ENCODE assay signal across 30 mouse cellular contexts in the genomic region with DNA sequence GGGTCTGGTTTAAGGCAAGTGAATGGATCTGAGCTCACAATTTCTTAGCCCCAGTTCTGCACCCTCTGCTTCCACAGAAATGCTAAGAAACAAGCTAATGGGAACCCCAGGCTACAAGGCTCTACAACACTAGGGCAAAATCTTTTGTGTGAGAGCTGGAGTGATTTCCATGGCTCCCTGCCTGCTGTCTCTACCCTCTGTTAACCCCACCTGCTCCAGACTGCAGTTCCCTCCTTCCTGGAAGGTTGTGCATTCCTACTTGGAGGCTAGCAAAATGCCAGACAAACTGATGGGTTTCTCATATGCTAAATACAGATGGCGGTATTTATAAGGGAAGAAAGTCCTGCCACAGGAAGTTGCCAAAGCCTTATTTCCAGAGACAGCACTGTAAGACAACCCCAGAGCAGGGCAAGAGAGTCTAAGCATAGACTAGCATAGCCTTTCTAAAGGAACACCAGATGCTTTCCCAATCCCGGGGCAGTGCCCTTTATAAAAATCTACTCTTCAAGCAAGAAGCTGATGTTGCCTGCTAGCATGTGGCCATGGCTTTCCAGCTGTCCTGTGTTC.
DNase-seq lines count a peak whose midpoint lies in the region; ATAC-seq and TF ChIP-seq lines count a peak whose summit lies in the region.
"Had no signal": no experiment of that assay in that cellular context is flagged by ENCODE, and none has a peak within 500 bp of the region (broad histone marks: within the 10 kb centered on the region; RNA-seq: fewer than 3 reads in every experiment).

No protein-coding gene starts in this region.

- TF ChIP-seq CTCF in forebrain, postnatal 0 days (IDR thresholded peaks at IDR 0.05; ENCODE audit: low read depth), result no peak

- 80% methylated on average over 2 of the region's 2 CpGs for WGBS in forebrain, embryonic 14.5 days
- WGBS in forebrain, embryonic 11.5 days, result 93% methylated on average over 2 of the region's 2 CpGs
- 60% methylated on average over 2 of the region's 2 CpGs for WGBS in forebrain, postnatal 0 days
- 88% methylated on average over 2 of the region's 2 CpGs for WGBS in forebrain, embryonic 12.5 days

- H3K9me3 ChIP-seq in forebrain, embryonic 14.5 days (replicated peaks; ENCODE audit: control insufficient read depth, low read length), result no peaks in the 10 kb centered on the region
- no peaks in the 10 kb centered on the region for H3K9me3 ChIP-seq in forebrain, embryonic 11.5 days (ENCODE audit: control insufficient read depth, low read length)
- H3K9me3 ChIP-seq in forebrain, postnatal 0 days (ENCODE audit: low read length), result no peaks in the 10 kb centered on the region
- H3K9me3 ChIP-seq in forebrain, embryonic 12.5 days, result no peaks in the 10 kb centered on the region
- H3K9me3 ChIP-seq: embryonic facial prominence, embryonic 12.5 days; embryonic facial prominence, embryonic 15.5 days; heart, embryonic 12.5 days; heart, embryonic 15.5 days; hindbrain, embryonic 10.5 days had no signal

- no peak overlapping the region for H3K4me2 ChIP-seq in forebrain, embryonic 14.5 days (ENCODE audit: low read length)
- no peak overlapping the region for H3K4me2 ChIP-seq in forebrain, embryonic 11.5 days (ENCODE audit: low read depth, low read length, severe bottlenecking)
- H3K4me2 ChIP-seq in forebrain, postnatal 0 days (ENCODE audit: low read depth), result no peak overlapping the region
- H3K4me2 ChIP-seq in forebrain, embryonic 12.5 days, result no peak overlapping the region
- H3K4me2 ChIP-seq: embryonic facial prominence, embryonic 12.5 days; embryonic facial prominence, embryonic 15.5 days; heart, embryonic 12.5 days; heart, embryonic 15.5 days; hindbrain, embryonic 14.5 days had no signal

- peaks cover 13% of the 10 kb centered on the region for H3K4me1 ChIP-seq in forebrain, embryonic 14.5 days (ENCODE audit: control insufficient read depth, insufficient read depth, low read length)
- peaks cover 3% of the 10 kb centered on the region for H3K4me1 ChIP-seq in forebrain, embryonic 11.5 days (replicated peaks; ENCODE audit: control insufficient read depth, insufficient read depth, low read length)
- peaks cover 3% of the 10 kb centered on the region; the same call in 1 of the 2 replicates for H3K4me1 ChIP-seq in forebrain, postnatal 0 days (ENCODE audit: insufficient read depth)
- H3K4me1 ChIP-seq in forebrain, embryonic 12.5 days, result peaks cover 14% of the 10 kb centered on the region
- H3K4me1 ChIP-seq: embryonic facial prominence, embryonic 12.5 days; heart, embryonic 12.5 days; heart, embryonic 15.5 days had no signal

- H3K4me3 ChIP-seq in forebrain, embryonic 14.5 days (ENCODE audit: low read depth, low read length), result no peak overlapping the region
- no peak overlapping the region for H3K4me3 ChIP-seq in forebrain, embryonic 11.5 days (ENCODE audit: low read depth, low read length)
- no peak overlapping the region for H3K4me3 ChIP-seq in forebrain, postnatal 0 days (ENCODE audit: low read depth, low read length)
- H3K4me3 ChIP-seq in forebrain, embryonic 12.5 days (replicated peaks), result no peak overlapping the region
- H3K4me3 ChIP-seq: embryonic facial prominence, embryonic 12.5 days; embryonic facial prominence, embryonic 15.5 days; heart, embryonic 12.5 days; heart, embryonic 15.5 days; hindbrain, embryonic 10.5 days had no signal

- no peak overlapping the region for H3K27ac ChIP-seq in forebrain, embryonic 14.5 days (ENCODE audit: low read depth, low read length)
- H3K27ac ChIP-seq in forebrain, embryonic 11.5 days (ENCODE audit: low read depth, low read length), result no peak overlapping the region
- peak overlapping the region; percentile 36 for H3K27ac ChIP-seq in forebrain, postnatal 0 days (ENCODE audit: low read depth, low read length)
- no peak overlapping the region for H3K27ac ChIP-seq in forebrain, embryonic 12.5 days
- H3K27ac ChIP-seq: embryonic facial prominence, embryonic 12.5 days; embryonic facial prominence, embryonic 15.5 days; heart, embryonic 15.5 days; hindbrain, embryonic 10.5 days; hindbrain, embryonic 14.5 days; hindbrain, postnatal 0 days had no signal

- peak; percentile 52 for DNase-seq in forebrain, embryonic 14.5 days (ENCODE audit: low spot score)
- DNase-seq in forebrain, embryonic 11.5 days (ENCODE audit: low spot score), result no peak
- DNase-seq in forebrain, postnatal 0 days, result peak; percentile 73
- peak; percentile 37 to 53 for DNase-seq in right cerebral cortex, postnatal 10 days (ENCODE audit: low spot score in 2 of 2)
- no peak for DNase-seq in right cerebral cortex, adult 18-20 months
- no peak for DNase-seq in left cerebral cortex, adult 11 months (ENCODE audit: low spot score)
- DNase-seq: adrenal gland, postnatal 10 days; adrenal gland, postnatal 36 days; B cell, adult 2 months; cerebellum, adult 18-20 months; cerebellum, adult 9-10 months; cerebellum, postnatal 25 days; gastrocnemius, postnatal 10 days; gastrocnemius, postnatal 36 days; heart, postnatal 10 days; heart, postnatal 36 days; kidney, adult 18-20 months had no signal

- no peak for ATAC-seq in forebrain, embryonic 14.5 days
- no peak for ATAC-seq in forebrain, embryonic 11.5 days (replicated peaks; ENCODE audit: low FRiP score)
- ATAC-seq in forebrain, postnatal 0 days, result peak; percentile 69
- no peak for ATAC-seq in forebrain, embryonic 12.5 days (ENCODE audit: low FRiP score)
- ATAC-seq: hindbrain, postnatal 0 days; inflammation-experienced regulatory T-cells, adult 6 months; intestine, embryonic 16.5 days; Patski had no signal

- no peaks in the 10 kb centered on the region for H3K27me3 ChIP-seq in forebrain, embryonic 14.5 days (replicated peaks; ENCODE audit: control insufficient read depth, insufficient read depth, low read length)
- no peaks in the 10 kb centered on the region for H3K27me3 ChIP-seq in forebrain, embryonic 11.5 days (ENCODE audit: control insufficient read depth, insufficient read depth, low read length)
- no peaks in the 10 kb centered on the region for H3K27me3 ChIP-seq in forebrain, postnatal 0 days (ENCODE audit: insufficient read depth, low read length)
- H3K27me3 ChIP-seq in forebrain, embryonic 12.5 days, result no peaks in the 10 kb centered on the region
- H3K27me3 ChIP-seq: CH12.LX; embryonic facial prominence, embryonic 12.5 days; embryonic facial prominence, embryonic 15.5 days; heart, embryonic 12.5 days; heart, embryonic 15.5 days had no signal

- no peaks in the 10 kb centered on the region for H3K36me3 ChIP-seq in forebrain, embryonic 14.5 days (ENCODE audit: control insufficient read depth, insufficient read depth, low read length)
- no peaks in the 10 kb centered on the region for H3K36me3 ChIP-seq in forebrain, embryonic 11.5 days (ENCODE audit: control insufficient read depth, insufficient read depth, low read length)
- H3K36me3 ChIP-seq in forebrain, postnatal 0 days (ENCODE audit: insufficient read depth), result no peaks in the 10 kb centered on the region
- H3K36me3 ChIP-seq in forebrain, embryonic 12.5 days (replicated peaks), result no peaks in the 10 kb centered on the region
- H3K36me3 ChIP-seq: embryonic facial prominence, embryonic 12.5 days; embryonic facial prominence, embryonic 15.5 days; G1E; heart, embryonic 12.5 days; heart, embryonic 15.5 days; hindbrain, embryonic 10.5 days had no signal

- no peak overlapping the region for H3K9ac ChIP-seq in forebrain, embryonic 14.5 days (ENCODE audit: low read length)
- H3K9ac ChIP-seq in forebrain, embryonic 11.5 days (ENCODE audit: low read length), result no peak overlapping the region
- H3K9ac ChIP-seq in forebrain, postnatal 0 days, result no peak overlapping the region
- no peak overlapping the region for H3K9ac ChIP-seq in forebrain, embryonic 12.5 days
- H3K9ac ChIP-seq: embryonic facial prominence, embryonic 12.5 days; embryonic facial prominence, embryonic 15.5 days; heart, embryonic 12.5 days; heart, embryonic 15.5 days; hindbrain, embryonic 14.5 days had no signal

Comparison
In these comparisons a context has a peak if more than half of its experiments do, and no peak if none do; other contexts are left out.
1. DNase-seq: peak in forebrain, embryonic 14.5 days (single experiment), forebrain, postnatal 0 days (single experiment) and right cerebral cortex, postnatal 10 days (2 of 2); none in forebrain, embryonic 11.5 days (single experiment), right cerebral cortex, adult 18-20 months (single experiment) and left cerebral cortex, adult 11 months (single experiment).